Mouse (Mus musculus): ENCODE results near the gene Drc1.

GRCm38 (mm10) chr5:30415381-30415780 is 134.2 kb downstream of the Drc1 start:
- TF ChIP-seq CTCF (conservative IDR thresholded peaks at IDR 0.05; ENCODE audit: low read length) (no peak), POU5F1 (IDR thresholded peaks at IDR 0.05; ENCODE audit: borderline replicate concordance, low read length) (no peak), NANOG (IDR thresholded peaks at IDR 0.05; ENCODE audit: borderline replicate concordance, low read length) (no peak)
